26 mouse cellular contexts compared by ENCODE assay signal in the genomic region with DNA sequence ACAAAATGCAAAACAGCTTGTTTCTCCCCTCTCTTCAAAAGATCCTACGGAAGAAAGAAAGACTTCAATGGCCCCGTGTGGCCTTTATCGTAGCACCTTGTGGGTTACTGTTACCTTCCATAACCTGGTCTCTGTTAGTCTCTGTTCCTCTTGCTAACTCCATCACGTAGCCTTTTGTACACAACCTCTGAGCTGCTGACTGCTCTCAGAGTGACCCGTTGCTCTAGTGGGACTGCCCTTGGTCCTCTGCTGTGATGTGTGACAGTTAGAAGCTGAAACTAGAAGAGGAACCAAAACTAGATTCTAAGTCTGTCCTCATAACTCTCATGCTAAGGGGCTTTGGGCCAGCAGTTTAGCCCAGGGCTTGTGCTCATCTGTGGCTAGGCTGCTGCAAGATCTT. TPM values are rescaled to one million over a fixed set of nuclear protein-coding genes. Genes with fewer than 3 reads are reported as not detected.
DNase-seq lines count a peak whose midpoint lies in the region; ATAC-seq and TF ChIP-seq lines count a peak whose summit lies in the region.
"Had no signal": no experiment of that assay in that cellular context is flagged by ENCODE, and none has a peak within 500 bp of the region (broad histone marks: within the 10 kb centered on the region; RNA-seq: fewer than 3 reads in every experiment).

No protein-coding gene starts in this region.

- H3K27me3 ChIP-seq in stomach, postnatal 0 days (ENCODE audit: control insufficient read depth, insufficient read depth, low read length), result no peaks in the 10 kb centered on the region
- H3K27me3 ChIP-seq: forebrain, embryonic 13.5 days; heart, embryonic 15.5 days; hindbrain, embryonic 13.5 days had no signal

- no peak overlapping the region for H3K9ac ChIP-seq in stomach, postnatal 0 days (ENCODE audit: low read length)
- H3K9ac ChIP-seq: forebrain, embryonic 13.5 days; forebrain, postnatal 0 days; heart, embryonic 15.5 days; hindbrain, embryonic 13.5 days had no signal

- peak; percentile 67 for ATAC-seq in megakaryocyte progenitor cell, adult 5-6 weeks (replicated peaks; ENCODE audit: poor library complexity)
- no peak for ATAC-seq in stomach, postnatal 0 days (ENCODE audit: low FRiP score, low TSS enrichment)
- ATAC-seq: forebrain, embryonic 13.5 days; forebrain, postnatal 0 days; hindbrain, postnatal 0 days had no signal

- peak; percentile 21 for DNase-seq in lung, postnatal 36 days
- no peak for DNase-seq in lung, postnatal 4 days
- DNase-seq in spleen, postnatal 36 days (ENCODE audit: low spot score in 2 of 2), result peak; percentile 76 to 77
- DNase-seq in layer of hippocampus, adult 8-10 months (ENCODE audit: low spot score in 2 of 2), result no peak
- DNase-seq in adrenal gland, postnatal 10 days, result no peak
- no peak for DNase-seq in stomach, postnatal 0 days (ENCODE audit: low spot score)
- DNase-seq: adrenal gland, adult 2 months; adrenal gland, postnatal 36 days; cerebellum, adult 11 months; cerebellum, adult 9-10 months; cerebellum, postnatal 36 days; forebrain, postnatal 0 days; gastrocnemius, adult 2 months; gastrocnemius, postnatal 25 days; heart, adult 11 months; heart, postnatal 14 days had no signal

- peak overlapping the region; percentile 38; the same call in 1 of the 2 replicates for H3K27ac ChIP-seq in bone marrow, adult 2 months (ENCODE audit: control insufficient read depth, insufficient read depth, low read depth, low read length, poor library complexity)
- no peak overlapping the region for H3K27ac ChIP-seq in stomach, postnatal 0 days (replicated peaks)
- H3K27ac ChIP-seq: embryonic facial prominence, embryonic 10.5 days; forebrain, embryonic 13.5 days; gastrocnemius, adult 2 months; heart, embryonic 10.5 days; heart, embryonic 15.5 days; hindbrain, embryonic 13.5 days; hindbrain, postnatal 0 days had no signal

- H3K4me2 ChIP-seq in stomach, postnatal 0 days (replicated peaks; ENCODE audit: low read depth), result no peak overlapping the region
- H3K4me2 ChIP-seq: forebrain, embryonic 13.5 days; heart, embryonic 15.5 days; hindbrain, embryonic 13.5 days had no signal

- 47% methylated on average over 5 of the region's 5 CpGs for WGBS in bone marrow, adult 2 months
- 86% methylated on average over 5 of the region's 5 CpGs for WGBS in stomach, postnatal 0 days

- H3K4me3 ChIP-seq in bone marrow, adult 2 months (replicated peaks; ENCODE audit: control insufficient read depth, low read depth, low read length), result no peak overlapping the region
- H3K4me3 ChIP-seq in stomach, postnatal 0 days (ENCODE audit: low read depth, low read length), result no peak overlapping the region
- H3K4me3 ChIP-seq: embryonic facial prominence, embryonic 10.5 days; forebrain, embryonic 13.5 days; gastrocnemius, adult 2 months; heart, embryonic 10.5 days; heart, embryonic 15.5 days; hindbrain, embryonic 13.5 days had no signal

- H3K9me3 ChIP-seq in stomach, postnatal 0 days (ENCODE audit: control insufficient read depth, low read length), result no peaks in the 10 kb centered on the region
- H3K9me3 ChIP-seq: embryonic facial prominence, embryonic 10.5 days; forebrain, embryonic 13.5 days; heart, embryonic 10.5 days; heart, embryonic 15.5 days; hindbrain, embryonic 13.5 days had no signal

- no peak for TF ChIP-seq CTCF in bone marrow, adult 2 months (IDR thresholded peaks at IDR 0.05; ENCODE audit: control insufficient read depth, insufficient read depth, low read length)
- TF ChIP-seq CTCF in stomach, postnatal 0 days (IDR thresholded peaks at IDR 0.05; ENCODE audit: low read depth), result no peak

- TF ChIP-seq POLR2A in bone marrow, adult 2 months (IDR thresholded peaks at IDR 0.05; ENCODE audit: borderline replicate concordance, control insufficient read depth, low read depth, low read length), result no peak

- peaks cover 6% of the 10 kb centered on the region for H3K4me1 ChIP-seq in bone marrow, adult 2 months (ENCODE audit: control insufficient read depth, insufficient read depth, low read length)
- no peaks in the 10 kb centered on the region for H3K4me1 ChIP-seq in stomach, postnatal 0 days (replicated peaks; ENCODE audit: control insufficient read depth, insufficient read depth)
- H3K4me1 ChIP-seq: heart, embryonic 15.5 days had no signal

- no peaks in the 10 kb centered on the region for H3K36me3 ChIP-seq in stomach, postnatal 0 days (ENCODE audit: control insufficient read depth, insufficient read depth, low read length)
- H3K36me3 ChIP-seq: embryonic facial prominence, embryonic 10.5 days; heart, embryonic 10.5 days; heart, embryonic 15.5 days; hindbrain, embryonic 13.5 days had no signal

- TF ChIP-seq EP300 in stomach, postnatal 0 days (optimal IDR thresholded peaks at IDR 0.05), result no peak

RNA-seq across cellular contexts. Expression of a gene that starts 22.0 kb away (rescaled TPM):
- polyA plus RNA-seq in bone marrow, adult 2 months (2011; ENCODE audit: insufficient read depth, insufficient read length, low replicate concordance, missing spikeins), result not detected in 2 replicates
- total RNA-seq in megakaryocyte progenitor cell, adult 5-6 weeks (2015), result not detected in 2 replicates
- not detected in 2 replicates for total RNA-seq in megakaryocyte progenitor cell, adult 5-6 weeks (2017)
- total RNA-seq in layer of hippocampus, adult 8-10 months (2022), result 100 to 1,000 TPM; 211 to 240 (median 223) TPM
- 10 to 100 TPM in 1 of 2 experiments, 1 to 10 TPM in 1; 9.6 to 10.7 TPM for total RNA-seq in adrenal gland, postnatal 10 days (2021)
- 0.58 and 0.94 TPM in 2 replicates for polyA plus RNA-seq in stomach, postnatal 0 days (2015; fragmentation: Nextera tagmentation; extraction: Ambion mirVana)
- total RNA-seq: hematopoietic stem cell, adult 5-6 weeks; MEL had no signal

RNA-seq across cellular contexts. Expression of a gene that starts 44.8 kb away (rescaled TPM):
- polyA plus RNA-seq in bone marrow, adult 2 months (2011; ENCODE audit: insufficient read depth, insufficient read length, low replicate concordance, missing spikeins), result 0.88 and 5.0 TPM in 2 replicates
- total RNA-seq in megakaryocyte progenitor cell, adult 5-6 weeks (2015), result 0.10 and 0.52 TPM in 2 replicates
- 0.20 TPM in 1 of 2 replicates, not detected in the other for total RNA-seq in megakaryocyte progenitor cell, adult 5-6 weeks (2017)
- total RNA-seq in layer of hippocampus, adult 8-10 months (2022), result 1 to 10 TPM; 6.7 to 8.6 (median 7.7) TPM
- 10 to 100 TPM; 16.2 to 20.9 TPM for total RNA-seq in adrenal gland, postnatal 10 days (2021)
- 11.3 and 11.4 TPM in 2 replicates for polyA plus RNA-seq in stomach, postnatal 0 days (2015; fragmentation: Nextera tagmentation; extraction: Ambion mirVana)

Comparison
In these comparisons a context has a peak if more than half of its experiments do, and no peak if none do; other contexts are left out.
1. DNase-seq: peak in lung, postnatal 36 days (single experiment) and spleen, postnatal 36 days (2 of 2); none in lung, postnatal 4 days (0 of 2), layer of hippocampus, adult 8-10 months (0 of 2), adrenal gland, postnatal 10 days (single experiment) and stomach, postnatal 0 days (single experiment).
2. RNA of a gene that starts 22.0 kb away (total RNA-seq): 211 to 240 TPM in layer of hippocampus, adult 8-10 months; 9.6 to 10.7 TPM in adrenal gland, postnatal 10 days and not detected in megakaryocyte progenitor cell, adult 5-6 weeks; every median in the first group is over 10 times any median in the second.
3. RNA of a gene that starts 44.8 kb away (total RNA-seq): 16.2 to 20.9 TPM in adrenal gland, postnatal 10 days and 6.7 to 8.6 TPM in layer of hippocampus, adult 8-10 months; 0.10 to 0.52 TPM in megakaryocyte progenitor cell, adult 5-6 weeks; every median in the first group is over 4 times any median in the second.